Mouse (Mus musculus) embryonic facial prominence, embryonic 12.5 days (tissue): Measurements from ENCODE around the gene Angpt4. TPM values are rescaled to one million over a fixed set of nuclear protein-coding genes. Genes with fewer than 3 reads are reported as not detected.

Experiments used
- ATAC-seq: fragments of 200-750 bp; cut with Nextera tagmentation; 2 replicates; pipeline ENCODE4 v1.8.0; 2017; ENCODE audit not compliant: insufficient number of reproducible peaks, insufficient read depth, low FRiP score, low TSS enrichment
- H3K27ac ChIP-seq: fragments of 300-500 bp; sonication (generic); 2 replicates; pipeline ENCODE4 v1.5.1; 2016; ENCODE audit warnings: mild to moderate bottlenecking
- H3K27me3 ChIP-seq: fragments of 300-500 bp; sonication (generic); 2 replicates; pipeline ENCODE4 v1.6.1; 2016; ENCODE audit warnings: mild to moderate bottlenecking, moderate library complexity
- H3K36me3 ChIP-seq: fragments of 300-500 bp; sonication (generic); 2 replicates; pipeline ENCODE4 v1.6.1; 2016; ENCODE audit warnings: mild to moderate bottlenecking
- H3K4me1 ChIP-seq: fragments of 300-500 bp; sonication (generic); 2 replicates; pipeline ENCODE4 v1.6.1; 2016
- H3K4me2 ChIP-seq: fragments of 300-500 bp; sonication (generic); replicated peaks from 2 replicates; pipeline ENCODE4 v1.6.1; 2016; ENCODE audit warnings: mild to moderate bottlenecking, moderate library complexity
- H3K4me3 ChIP-seq: fragments of 300-500 bp; sonication (generic); 2 replicates; pipeline ENCODE4 v1.5.1; 2016; ENCODE audit warnings: mild to moderate bottlenecking
- H3K9ac ChIP-seq: fragments of 300-500 bp; sonication (generic); 2 replicates; pipeline ENCODE4 v1.6.1; 2016; ENCODE audit warnings: mild to moderate bottlenecking, moderate library complexity
- H3K9me3 ChIP-seq: fragments of 300-500 bp; sonication (generic); 2 replicates; pipeline ENCODE4 v1.6.1; 2016; ENCODE audit warnings: mild to moderate bottlenecking, moderate library complexity
- WGBS: fragments of 180-500 bp; shearing (Covaris S2); methylation state at CpG from one replicate; pipeline ENCODE4 v1.1.7; 2016; 5-methylcytosine and 5-hydroxymethylcytosine counted together
- microRNA counts: library from miRNA; unstranded; fragments of <30 nt; microRNA quantifications from one replicate; lab custom pipeline; 2017
- microRNA-seq: library from miRNA; unstranded; fragments of <30 nt; microRNA quantifications from one replicate; pipeline ENCODE4, GENCODE M21; 2017
- polyA plus RNA-seq: library from polyadenylated mRNA; unstranded; fragments of >200 nt; fragmentation: Nextera tagmentation; extraction: Ambion mirVana; gene quantifications from 2 replicates; pipeline ENCODE4 v1.2.1, GENCODE M21; 2016

Angpt4 gene
- polyA plus RNA-seq, 1 experiment from 2014 or later: 0.28 TPM

DNA sequence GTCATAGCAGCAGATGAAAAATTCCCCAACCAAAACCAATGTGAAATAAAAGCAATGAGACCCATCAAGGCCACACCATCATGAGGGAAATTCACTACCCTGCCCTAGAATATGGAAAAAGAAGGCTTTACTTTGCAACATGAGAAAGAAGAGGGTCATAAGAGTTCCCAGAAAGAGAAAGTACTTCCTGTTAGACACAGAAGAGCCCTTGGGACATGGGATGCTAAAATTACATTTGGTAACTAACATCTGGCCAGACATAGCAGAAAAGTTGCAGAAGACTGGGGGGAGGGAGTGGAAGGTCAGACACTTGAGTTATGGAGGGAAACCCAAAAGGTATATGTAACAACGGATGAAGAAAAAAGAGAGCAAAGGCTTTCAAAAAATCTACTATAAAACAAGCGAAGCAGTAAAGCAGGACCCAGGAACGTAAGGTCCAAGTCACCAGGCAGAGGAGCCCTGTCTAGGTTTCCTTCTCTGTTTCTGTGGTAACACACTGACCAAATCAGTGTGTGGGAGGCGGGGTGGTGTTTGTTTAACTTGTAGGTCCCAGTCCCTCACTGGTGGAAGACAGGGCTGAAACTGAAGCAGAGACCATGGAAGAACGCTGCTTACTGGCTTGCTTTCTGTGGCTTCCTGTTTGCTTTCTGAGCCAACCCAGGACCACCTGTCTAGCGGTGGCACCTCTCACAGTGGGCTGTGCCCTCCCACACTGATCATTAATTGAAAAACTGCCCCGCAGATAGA is 74.6 kb downstream of the Angpt4 start:
- WGBS: 63% methylated on average over 7 of the region's 7 CpGs
- Histone ChIP-seq H3K9ac (no peak overlapping the region), H3K27ac (no peak overlapping the region), H3K27me3 (no peaks in the 10 kb centered on the region), H3K4me1 (peaks cover 2% of the 10 kb centered on the region), H3K4me2 (no peak overlapping the region), H3K4me3 (no peak overlapping the region), H3K9me3 (no peaks in the 10 kb centered on the region), H3K36me3 (no peaks in the 10 kb centered on the region)
- ATAC-seq: no peak

DNA sequence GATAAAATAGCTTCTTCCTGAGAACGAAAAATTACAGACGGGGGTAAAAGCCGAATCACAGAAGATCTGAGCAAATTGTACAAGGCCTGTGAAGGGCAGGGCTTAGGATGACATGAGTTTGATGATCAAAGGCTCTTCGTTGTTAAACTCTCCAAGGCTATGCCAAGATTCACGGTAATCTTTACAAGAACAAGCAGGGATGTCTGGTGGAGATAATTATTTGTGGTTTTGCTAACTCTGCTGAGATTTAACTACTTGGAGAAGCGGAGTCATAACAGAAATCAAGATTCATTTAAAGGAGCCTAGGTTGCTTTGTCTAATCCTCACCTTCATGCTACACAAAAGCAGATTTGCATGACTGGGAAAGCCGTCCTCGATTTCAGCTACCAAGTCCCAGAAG is 75.9 kb downstream of the Angpt4 start:
- H3K4me2 ChIP-seq: no peak overlapping the region
- H3K36me3 ChIP-seq: no peaks in the 10 kb centered on the region
- no peak overlapping the region for H3K4me3 ChIP-seq
- WGBS: 77% methylated on average over 8 of the region's 8 CpGs
- no peak for ATAC-seq
- H3K9me3 ChIP-seq: no peaks in the 10 kb centered on the region
- H3K27ac ChIP-seq: no peak overlapping the region
- no peaks in the 10 kb centered on the region for H3K4me1 ChIP-seq
- H3K9ac ChIP-seq: no peak overlapping the region
- H3K27me3 ChIP-seq: no peaks in the 10 kb centered on the region

DNA sequence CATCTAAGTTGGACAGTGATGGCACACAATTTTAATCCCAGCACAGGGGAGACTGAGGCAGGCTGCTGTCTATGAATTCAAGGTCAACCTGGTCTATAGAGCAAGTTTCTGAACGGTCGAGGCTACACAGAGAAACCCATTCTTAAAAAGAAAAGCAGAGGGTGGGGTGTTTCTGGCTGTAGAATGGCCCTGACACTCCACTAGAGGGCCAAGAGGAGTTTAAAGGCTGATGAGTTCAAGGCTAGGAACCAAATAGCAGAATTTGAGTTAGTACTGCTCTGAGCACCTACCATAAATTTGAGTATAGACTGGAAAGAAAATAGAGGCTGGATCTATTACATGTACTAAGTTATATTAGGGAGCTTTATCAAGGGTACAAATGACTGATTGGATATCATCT is 78.0 kb downstream of the Angpt4 start:
- H3K9me3 ChIP-seq: no peaks in the 10 kb centered on the region
- no peaks in the 10 kb centered on the region for H3K36me3 ChIP-seq
- no peak overlapping the region for H3K27ac ChIP-seq
- H3K4me3 ChIP-seq: no peak overlapping the region
- WGBS: 73% methylated on average over 2 of the region's 2 CpGs
- H3K4me1 ChIP-seq: no peaks in the 10 kb centered on the region
- H3K27me3 ChIP-seq: peaks cover 7% of the 10 kb centered on the region
- H3K9ac ChIP-seq: no peak overlapping the region
- H3K4me2 ChIP-seq: no peak overlapping the region
- ATAC-seq: no peak

DNA sequence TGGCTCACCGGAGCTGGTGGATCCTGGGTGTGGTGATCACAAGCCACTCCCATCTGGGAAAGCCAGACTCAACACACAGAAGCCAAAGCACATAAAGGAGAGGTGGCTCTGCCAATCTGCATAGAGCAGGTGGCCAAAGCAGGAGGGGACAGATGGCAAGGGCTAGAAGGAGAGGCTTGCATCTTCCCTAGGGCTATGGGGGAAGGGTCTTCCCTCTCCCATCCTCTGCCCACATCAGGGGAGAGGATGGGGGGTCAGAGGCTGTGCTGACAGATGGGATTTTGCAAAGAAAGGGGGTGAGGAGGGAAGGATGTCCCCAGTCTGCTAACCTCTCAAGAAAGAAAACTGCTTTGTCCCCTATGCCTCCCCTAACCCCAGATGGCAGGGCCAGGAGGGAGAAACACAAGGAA is 80.0 kb downstream of the Angpt4 start:
- 35% methylated on average over 1 of the region's 1 CpGs for WGBS
- Histone ChIP-seq H3K9me3 (no peaks in the 10 kb centered on the region), H3K27me3 (peaks cover 19% of the 10 kb centered on the region), H3K36me3 (no peaks in the 10 kb centered on the region), H3K27ac (no peak overlapping the region), H3K9ac (no peak overlapping the region), H3K4me2 (no peak overlapping the region), H3K4me1 (peaks cover 7% of the 10 kb centered on the region), H3K4me3 (no peak overlapping the region)
- no peak for ATAC-seq

DNA sequence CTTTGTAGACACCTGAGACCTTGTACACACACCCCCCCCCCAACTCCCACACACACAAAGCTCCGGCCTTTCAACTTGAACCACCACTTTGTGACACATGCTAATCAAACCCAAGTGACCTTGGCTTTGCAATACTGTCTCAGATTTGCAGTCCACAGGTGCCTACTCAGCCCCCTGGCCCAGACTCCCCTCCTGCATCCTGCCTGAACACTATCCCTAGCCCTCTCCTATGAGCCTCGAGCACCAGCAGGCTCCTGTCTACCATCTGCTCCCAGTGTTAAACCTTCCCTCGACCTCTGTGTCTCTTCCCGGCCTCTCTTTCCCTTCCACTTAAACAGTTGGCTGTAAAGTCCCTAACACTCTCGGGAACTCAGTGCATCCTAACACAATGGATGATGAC is 80.4 kb downstream of the Angpt4 start:
- H3K9ac ChIP-seq: no peak overlapping the region
- no peak overlapping the region for H3K27ac ChIP-seq
- no peak for ATAC-seq
- 38% methylated on average over 5 of the region's 5 CpGs for WGBS
- peaks cover 24% of the 10 kb centered on the region for H3K27me3 ChIP-seq
- no peaks in the 10 kb centered on the region for H3K36me3 ChIP-seq
- no peak overlapping the region for H3K4me3 ChIP-seq
- H3K4me1 ChIP-seq: peaks cover 7% of the 10 kb centered on the region
- H3K4me2 ChIP-seq: no peak overlapping the region
- no peaks in the 10 kb centered on the region for H3K9me3 ChIP-seq

DNA sequence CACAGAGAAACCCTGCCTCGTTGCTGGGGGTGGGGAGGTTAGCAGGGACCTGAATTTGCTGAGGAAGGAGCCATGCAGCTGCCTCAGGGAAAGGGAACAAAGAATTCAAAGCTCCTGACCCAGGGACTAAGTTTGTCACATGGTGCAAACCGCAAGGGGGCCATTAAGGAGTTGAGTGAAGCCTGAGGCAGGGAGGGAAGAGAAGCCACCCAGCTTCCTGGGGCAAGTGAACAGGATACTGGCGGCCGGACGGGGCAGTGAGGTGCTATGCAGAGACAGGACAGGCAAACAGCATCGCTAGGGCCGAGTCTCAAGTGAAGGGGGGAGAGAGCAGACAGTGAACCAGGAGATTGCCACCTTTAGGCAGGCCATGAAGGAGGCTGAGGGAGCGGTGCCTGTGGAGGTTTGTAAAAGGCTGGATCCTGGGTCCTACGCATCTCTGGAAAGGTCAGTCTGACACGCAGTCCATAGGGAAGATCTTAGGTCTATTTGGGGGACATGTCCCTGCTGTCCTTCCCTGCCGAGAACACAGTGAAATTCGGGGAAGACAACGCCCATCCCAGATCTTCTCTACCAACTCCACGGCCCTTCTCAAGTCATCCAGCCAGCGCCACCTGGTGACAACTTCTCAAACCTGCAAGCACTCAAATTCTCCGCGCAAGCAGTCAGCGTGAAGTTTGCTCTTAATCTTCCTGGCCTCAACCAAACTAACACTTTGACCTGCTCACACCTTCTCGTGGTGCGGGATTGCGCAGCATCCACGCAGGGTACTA is 83.5 kb downstream of the Angpt4 start:
- Histone ChIP-seq H3K9ac (peak overlapping the region; percentile 38; the same call in 1 of the 2 replicates), H3K4me2 (peak overlapping the region; percentile 43), H3K4me3 (peak overlapping the region; percentile 19; the same call in 1 of the 2 replicates), H3K27me3 (peaks cover 49% of the 10 kb centered on the region), H3K9me3 (no peaks in the 10 kb centered on the region), H3K4me1 (peaks cover 9% of the 10 kb centered on the region), H3K36me3 (no peaks in the 10 kb centered on the region), H3K27ac (no peak overlapping the region)
- 6% methylated on average over 22 of the region's 22 CpGs for WGBS
- ATAC-seq: no peak

MicroRNA genes within 50 kb of the gene (microRNA counts, 519-probe panel; counts per million panel counts)
- 460 counts per million, percentile 65 among the panel's probes with 10 or more counts for microRNA mmu-miR-1953 (lab: Ali Mortazavi, UCI)

Small RNA genes within 50 kb of the gene (microRNA-seq; reads per million reads assigned to microRNA genes)
- 1.1 reads per million for gene Mir1953

Other genes starting within 250 kb of the Angpt4 start
- not detected in 2 replicates for gene Rad21l, start 242.7 kb upstream of the Angpt4 start, polyA plus RNA-seq
- gene Tmem74b, start 209.2 kb upstream of the Angpt4 start, polyA plus RNA-seq: 3.2 and 4.8 TPM in 2 replicates
- gene Psmf1, start 167.0 kb upstream of the Angpt4 start, polyA plus RNA-seq: 45.0 and 47.5 TPM in 2 replicates
- 0.24 and 0.47 TPM in 2 replicates for gene Rspo4, start 68.3 kb upstream of the Angpt4 start, polyA plus RNA-seq
- gene Fam110a, start 69.0 kb downstream of the Angpt4 start, polyA plus RNA-seq: 34.6 and 36.2 TPM in 2 replicates
- 1.2 TPM in 2 replicates for gene Slc52a3, start 85.3 kb downstream of the Angpt4 start, polyA plus RNA-seq
- 1.4 and 1.9 TPM in 2 replicates for gene Scrt2, start 170.3 kb downstream of the Angpt4 start, polyA plus RNA-seq
- 10.7 and 13.6 TPM in 2 replicates for gene Srxn1, start 194.3 kb downstream of the Angpt4 start, polyA plus RNA-seq
- gene Tcf15, start 232.4 kb downstream of the Angpt4 start, polyA plus RNA-seq: 12.2 and 14.7 TPM in 2 replicates